Mouse (Mus musculus): ENCODE measurements at regions not wholly inside any gene's neighbourhood (a gene's known extent, or its start where the extent isn't known, plus 50 kb on each side); places are given as distances from the start of the nearest gene placed in this dataset.
A peak's percentile ranks its signal among the peaks of the same experiment; 100 is the strongest.

GRCm38 (mm10) chr2:98538690-98539089, 123.3 kb upstream of the Gm10801 start:
- peak; percentile 5 to 59 for DNase-seq (ENCODE audit: low spot score in 2 of 2)

DNA sequence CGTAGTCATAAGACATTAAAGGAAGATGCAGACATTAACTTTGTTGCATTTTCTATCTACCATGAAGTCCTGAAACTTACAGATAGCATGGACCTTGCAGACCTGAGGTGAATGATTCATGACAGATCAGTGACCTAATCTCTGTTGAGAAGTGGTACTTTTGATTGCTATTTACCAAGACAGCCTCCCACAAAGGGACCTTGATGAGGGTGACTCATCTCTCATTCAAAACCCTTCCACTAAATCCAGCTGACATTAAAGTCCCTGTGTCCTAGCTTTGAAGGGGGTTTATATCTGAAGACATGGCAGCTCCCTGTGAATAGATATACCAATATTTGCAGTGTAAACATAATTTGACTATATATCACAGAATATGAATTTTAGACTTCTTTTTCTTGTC, 96.2 kb upstream of the Gm10801 start:
- DNase-seq (ENCODE audit: low spot score in 2 of 2): no peak
